Mouse (Mus musculus): ENCODE results near the gene Rnf5. TPM values are rescaled to one million over a fixed set of nuclear protein-coding genes. Genes with fewer than 3 reads are reported as not detected.

Rnf5 gene
- polyA plus RNA-seq (2016; fragmentation: Nextera tagmentation; extraction: Ambion mirVana), result 241 and 247 TPM in 2 replicates

- Histone ChIP-seq H3K4me1 (peaks cover 42% of the 10 kb centered on the region), H3K36me3 (replicated peaks) (peaks cover 22% of the 10 kb centered on the region), H3K27ac (peak within 1 kb of the TSS; percentile 92), H3K9ac (peak within 1 kb of the TSS; percentile 99), H3K4me3 (replicated peaks) (peak within 1 kb of the TSS; percentile 97), H3K4me2 (peak within 1 kb of the TSS; percentile 96), H3K27me3 (no peaks in the 10 kb centered on the region), H3K9me3 (no peaks in the 10 kb centered on the region)
- peak; percentile 94 for ATAC-seq (ENCODE audit: low FRiP score)
- WGBS, result under 1% methylated on average over 30 of the region's 30 CpGs
These were observed at the start of gene Rnf5 for GRCm38 (mm10) chr17:34603375-34604060. TSS of gene Rnf5 (minus strand) at chr17:34603690.

GRCm38 (mm10) chr17:34652985-34653384 is 49.5 kb upstream of the Rnf5 start:
- Histone ChIP-seq H3K4me1 (peaks cover 12% of the 10 kb centered on the region), H3K27me3 (no peaks in the 10 kb centered on the region), H3K9ac (no peak overlapping the region), H3K4me3 (replicated peaks) (no peak overlapping the region), H3K36me3 (replicated peaks) (peaks cover 62% of the 10 kb centered on the region), H3K4me2 (no peak overlapping the region), H3K27ac (no peak overlapping the region), H3K9me3 (no peaks in the 10 kb centered on the region)
- no peak for ATAC-seq (ENCODE audit: low FRiP score)
- WGBS, result 94% methylated on average over 8 of the region's 8 CpGs

- H3K4me3 ChIP-seq (replicated peaks), result no peak overlapping the region
- H3K4me1 ChIP-seq, result peaks cover 17% of the 10 kb centered on the region
- WGBS, result 89% methylated on average over 10 of the region's 10 CpGs
- no peaks in the 10 kb centered on the region for H3K9me3 ChIP-seq
- H3K27ac ChIP-seq, result no peak overlapping the region
- no peak overlapping the region for H3K4me2 ChIP-seq
- no peak overlapping the region for H3K9ac ChIP-seq
- H3K36me3 ChIP-seq (replicated peaks), result peaks cover 62% of the 10 kb centered on the region
- ATAC-seq (ENCODE audit: low FRiP score), result no peak
- H3K27me3 ChIP-seq, result no peaks in the 10 kb centered on the region
These were observed 49.1 kb upstream of the Rnf5 start for GRCm38 (mm10) chr17:34652546-34652945.

GRCm38 (mm10) chr17:34651507-34652221 is 48.2 kb upstream of the Rnf5 start:
- 49% methylated on average over 19 of the region's 19 CpGs for WGBS
- no peak overlapping the region for H3K4me3 ChIP-seq (replicated peaks)
- H3K27me3 ChIP-seq, result no peaks in the 10 kb centered on the region
- peak overlapping the region; percentile 12; the same call in 1 of the 2 replicates for H3K9ac ChIP-seq
- H3K4me1 ChIP-seq, result peaks cover 19% of the 10 kb centered on the region
- no peak for ATAC-seq (ENCODE audit: low FRiP score)
- H3K4me2 ChIP-seq, result no peak overlapping the region
- no peaks in the 10 kb centered on the region for H3K9me3 ChIP-seq
- peaks cover 62% of the 10 kb centered on the region for H3K36me3 ChIP-seq (replicated peaks)
- H3K27ac ChIP-seq, result no peak overlapping the region

GRCm38 (mm10) chr17:34650781-34651180 is 47.3 kb upstream of the Rnf5 start:
- Histone ChIP-seq H3K9me3 (no peaks in the 10 kb centered on the region), H3K4me1 (peaks cover 23% of the 10 kb centered on the region), H3K36me3 (replicated peaks) (peaks cover 67% of the 10 kb centered on the region), H3K9ac (no peak overlapping the region), H3K27ac (no peak overlapping the region), H3K27me3 (no peaks in the 10 kb centered on the region), H3K4me2 (no peak overlapping the region), H3K4me3 (replicated peaks) (no peak overlapping the region)
- 94% methylated on average over 14 of the region's 14 CpGs for WGBS
- no peak for ATAC-seq (ENCODE audit: low FRiP score)

DNA sequence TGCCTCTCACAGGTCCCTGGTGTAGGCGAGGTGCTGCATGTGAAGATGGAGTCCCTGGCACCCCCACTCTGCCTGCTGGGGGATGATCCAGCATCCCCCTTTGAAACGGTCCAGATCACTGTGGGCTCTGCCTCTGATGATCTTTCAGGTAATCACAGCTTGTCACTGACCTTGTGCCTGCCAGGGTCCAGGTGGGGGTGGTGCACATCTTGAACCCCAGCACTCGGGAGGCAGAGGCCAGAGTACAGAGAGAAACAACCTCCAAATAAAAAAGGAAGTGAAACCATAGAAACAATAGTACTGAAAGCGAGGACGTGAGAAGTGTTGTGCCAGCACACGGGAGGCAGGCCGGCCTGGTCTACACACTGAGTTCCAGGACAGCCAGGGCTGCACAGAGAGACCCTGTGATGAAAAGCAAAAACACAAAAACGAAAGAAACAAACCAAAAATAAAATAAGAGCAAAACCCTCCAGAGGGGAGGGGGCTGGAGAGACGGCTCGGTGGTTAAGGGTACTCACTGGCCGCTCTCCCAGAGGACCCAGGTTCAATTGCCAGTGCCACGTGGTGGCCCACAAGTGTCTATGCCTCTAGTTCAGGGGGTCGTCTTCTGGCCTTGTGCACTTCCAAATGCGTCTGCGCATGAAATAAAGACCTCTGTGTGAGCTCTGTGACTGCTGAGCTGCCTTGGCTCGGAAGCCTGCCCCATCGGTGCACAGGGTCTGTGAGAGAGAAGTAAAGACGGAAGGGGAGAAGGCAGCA is 45.8 kb upstream of the Rnf5 start:
- Histone ChIP-seq H3K27me3 (no peaks in the 10 kb centered on the region), H3K9me3 (no peaks in the 10 kb centered on the region), H3K9ac (no peak overlapping the region), H3K4me3 (replicated peaks) (no peak overlapping the region), H3K36me3 (replicated peaks) (peaks cover 55% of the 10 kb centered on the region), H3K4me2 (no peak overlapping the region), H3K27ac (no peak overlapping the region), H3K4me1 (peaks cover 32% of the 10 kb centered on the region)
- no peak for ATAC-seq (ENCODE audit: low FRiP score)
- WGBS, result 90% methylated on average over 18 of the region's 18 CpGs

DNA sequence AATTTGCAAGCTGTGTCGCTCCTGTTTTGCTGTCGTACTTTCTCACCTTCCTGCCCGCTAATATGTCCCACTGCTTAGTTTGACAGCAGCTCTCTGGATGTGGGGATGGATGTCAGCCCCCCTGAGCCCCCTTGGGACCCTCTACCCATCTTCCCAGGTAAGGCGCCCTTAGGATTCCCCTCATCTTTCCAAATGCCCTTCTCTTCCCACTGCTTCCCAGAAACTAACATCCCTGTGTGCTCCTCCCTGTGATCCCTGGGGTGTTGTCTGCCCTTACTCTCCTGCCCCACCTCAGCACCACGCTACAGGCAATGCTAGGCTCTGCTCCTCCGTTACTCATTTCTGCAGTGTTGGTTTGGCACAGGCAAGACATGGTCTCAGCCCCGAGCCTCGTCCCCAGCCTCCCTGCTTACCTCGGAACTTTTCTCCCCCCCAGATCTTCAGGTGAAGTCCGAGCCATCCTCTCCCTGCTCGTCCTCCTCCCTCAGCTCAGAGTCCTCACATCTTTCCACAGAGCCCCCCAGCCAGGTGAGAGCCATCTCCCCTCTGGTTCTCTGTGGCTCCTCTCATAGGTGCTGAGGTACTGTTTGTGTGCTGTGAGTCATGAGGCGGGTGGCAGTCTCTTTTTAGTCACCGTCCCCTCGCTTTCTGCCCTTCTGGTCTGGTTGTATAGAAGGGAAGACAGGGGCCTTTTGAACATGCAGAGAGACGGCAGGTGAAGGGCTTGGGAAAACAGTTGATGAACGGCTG is 44.8 kb upstream of the Rnf5 start:
- peaks cover 49% of the 10 kb centered on the region for H3K36me3 ChIP-seq (replicated peaks)
- no peak overlapping the region for H3K27ac ChIP-seq
- no peaks in the 10 kb centered on the region for H3K27me3 ChIP-seq
- peaks cover 32% of the 10 kb centered on the region for H3K4me1 ChIP-seq
- peak overlapping the region; percentile 88 for H3K4me3 ChIP-seq (replicated peaks)
- ATAC-seq (ENCODE audit: low FRiP score), result no peak
- H3K9ac ChIP-seq, result peak overlapping the region; percentile 89; the same call in 1 of the 2 replicates
- no peaks in the 10 kb centered on the region for H3K9me3 ChIP-seq
- 85% methylated on average over 16 of the region's 16 CpGs for WGBS
- peak overlapping the region; percentile 91 for H3K4me2 ChIP-seq

GRCm38 (mm10) chr17:34646906-34647787 is 43.7 kb upstream of the Rnf5 start, which contains the start of gene Atf6b:
TSS of gene Atf6b (plus strand) at chr17:34647146.
- peaks cover 38% of the 10 kb centered on the region for H3K36me3 ChIP-seq (replicated peaks)
- no peaks in the 10 kb centered on the region for H3K27me3 ChIP-seq
- H3K9ac ChIP-seq, result peak within 1 kb of the TSS; percentile 89
- 2% methylated on average over 66 of the region's 66 CpGs for WGBS
- peaks cover 32% of the 10 kb centered on the region for H3K4me1 ChIP-seq
- peak within 1 kb of the TSS; percentile 88 for H3K4me3 ChIP-seq (replicated peaks)
- H3K9me3 ChIP-seq, result no peaks in the 10 kb centered on the region
- peak within 1 kb of the TSS; percentile 91 for H3K4me2 ChIP-seq
- peak within 1 kb of the TSS; percentile 54 for H3K27ac ChIP-seq
- ATAC-seq (ENCODE audit: low FRiP score), result peak; percentile 96

DNA sequence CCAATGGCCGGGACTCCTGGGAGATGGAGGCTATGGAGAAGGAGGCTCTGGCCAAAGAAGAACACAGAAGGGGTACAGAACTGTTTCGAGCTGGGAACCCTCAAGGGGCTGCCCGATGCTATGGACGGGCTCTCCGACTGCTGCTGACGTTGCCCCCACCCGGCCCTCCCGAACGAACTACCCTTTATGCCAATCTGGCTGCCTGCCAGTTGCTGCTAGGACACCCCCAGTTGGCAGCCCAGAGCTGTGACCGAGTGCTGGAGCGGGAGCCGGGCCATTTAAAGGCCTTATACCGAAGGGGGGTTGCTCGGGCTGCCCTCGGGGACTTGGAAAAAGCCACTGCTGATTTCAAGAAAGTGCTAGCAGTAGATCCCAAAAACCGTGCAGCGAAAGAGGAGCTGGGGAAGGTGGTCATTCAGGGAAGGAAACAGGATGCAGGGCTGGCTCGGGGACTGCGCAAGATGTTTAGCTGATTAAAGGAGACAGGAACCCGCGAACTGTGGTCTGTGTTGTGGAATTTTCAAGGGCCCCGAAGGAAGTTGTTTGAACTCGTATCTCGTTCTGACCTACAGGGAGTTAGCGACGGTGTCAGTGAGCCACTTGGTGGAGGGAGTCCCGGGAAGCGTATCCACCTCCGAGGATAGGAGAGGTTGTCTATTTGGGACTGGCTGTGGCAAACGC is 42.5 kb upstream of the Rnf5 start:
- 92% methylated on average over 30 of the region's 30 CpGs for WGBS
- Histone ChIP-seq H3K4me1 (peaks cover 38% of the 10 kb centered on the region), H3K36me3 (replicated peaks) (peaks cover 26% of the 10 kb centered on the region), H3K9me3 (no peaks in the 10 kb centered on the region), H3K4me2 (peak overlapping the region; percentile 59), H3K9ac (no peak overlapping the region), H3K4me3 (replicated peaks) (peak overlapping the region; percentile 54; the same call in 1 of the 2 replicates), H3K27me3 (no peaks in the 10 kb centered on the region), H3K27ac (0 out of 2 replicates have a peak overlapping the region, but pooled peaks have one; percentile 31)
- ATAC-seq (ENCODE audit: low FRiP score), result no peak

GRCm38 (mm10) chr17:34645256-34645829 is 41.9 kb upstream of the Rnf5 start:
- Histone ChIP-seq H3K4me3 (replicated peaks) (peak overlapping the region; percentile 54), H3K9me3 (no peaks in the 10 kb centered on the region), H3K36me3 (replicated peaks) (peaks cover 20% of the 10 kb centered on the region), H3K9ac (peak overlapping the region; percentile 74; the same call in 1 of the 2 replicates), H3K4me2 (peak overlapping the region; percentile 59), H3K27me3 (no peaks in the 10 kb centered on the region), H3K4me1 (peaks cover 45% of the 10 kb centered on the region), H3K27ac (peak overlapping the region; percentile 75; the same call in 1 of the 2 replicates)
- 50% methylated on average over 10 of the region's 10 CpGs for WGBS
- ATAC-seq (ENCODE audit: low FRiP score), result no peak

Measured in forebrain, embryonic 12.5 days (tissue).